Mouse (Mus musculus): ENCODE data around the gene Mcm5.
A peak's percentile ranks its signal among the peaks of the same experiment; 100 is the strongest.

Gene Mcm5

GRCm38 (mm10) chr8:75093399-75094156 is 15.8 kb upstream of the Mcm5 start, which contains the start of gene Hmox1:
Hmox1 (plus strand) TSS chr8:75093621.
- peak; percentile 91 for DNase-seq (ENCODE audit: extremely low spot score, low spot score)

DNA sequence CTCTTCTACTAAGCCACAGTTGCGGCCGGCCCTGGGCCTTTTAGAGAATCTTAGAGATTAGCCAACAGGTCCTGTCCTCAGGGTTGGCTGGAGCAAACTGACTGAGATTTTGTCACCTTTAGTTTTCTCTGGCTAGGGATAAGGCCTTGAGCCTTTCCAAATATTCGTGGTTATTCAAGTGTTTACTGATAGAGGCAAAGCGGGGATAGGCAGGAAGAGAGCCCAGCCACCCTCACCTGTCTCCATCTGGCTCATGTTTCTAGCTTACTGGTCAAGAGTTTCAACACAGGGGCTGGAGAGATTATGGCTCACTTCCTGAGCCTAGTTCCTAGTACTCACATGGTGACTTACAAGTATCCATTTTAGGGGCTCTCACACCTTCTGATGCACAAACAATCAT is 6.4 kb upstream of the Mcm5 start:
- no peak for DNase-seq (ENCODE audit: extremely low spot score, low spot score)

DNA sequence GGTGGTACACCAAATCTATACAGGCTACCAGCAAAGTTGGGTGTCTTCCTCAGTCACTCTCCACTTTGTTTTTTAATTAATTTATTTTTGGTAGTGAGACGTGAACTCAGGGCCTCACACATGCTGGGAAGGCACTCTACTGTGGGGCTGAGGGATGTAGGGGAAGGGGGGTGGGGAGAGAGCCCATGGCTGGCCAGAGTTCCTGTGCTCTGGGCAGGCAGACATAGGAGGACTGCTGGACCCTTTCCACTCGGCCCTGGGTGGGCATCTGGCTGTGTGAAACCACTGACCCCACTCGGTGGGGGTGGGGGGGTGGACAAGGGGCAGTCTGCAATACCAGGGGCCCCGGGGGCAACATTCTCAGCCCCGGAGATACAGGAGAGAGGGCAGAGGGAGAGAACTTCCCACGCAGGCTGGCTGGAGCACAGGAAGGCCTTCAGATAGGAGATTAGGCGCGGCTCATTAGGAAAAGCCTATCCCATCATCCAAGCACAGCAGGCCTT is 5.9 kb upstream of the Mcm5 start:
- no peak for DNase-seq (ENCODE audit: extremely low spot score, low spot score)

DNA sequence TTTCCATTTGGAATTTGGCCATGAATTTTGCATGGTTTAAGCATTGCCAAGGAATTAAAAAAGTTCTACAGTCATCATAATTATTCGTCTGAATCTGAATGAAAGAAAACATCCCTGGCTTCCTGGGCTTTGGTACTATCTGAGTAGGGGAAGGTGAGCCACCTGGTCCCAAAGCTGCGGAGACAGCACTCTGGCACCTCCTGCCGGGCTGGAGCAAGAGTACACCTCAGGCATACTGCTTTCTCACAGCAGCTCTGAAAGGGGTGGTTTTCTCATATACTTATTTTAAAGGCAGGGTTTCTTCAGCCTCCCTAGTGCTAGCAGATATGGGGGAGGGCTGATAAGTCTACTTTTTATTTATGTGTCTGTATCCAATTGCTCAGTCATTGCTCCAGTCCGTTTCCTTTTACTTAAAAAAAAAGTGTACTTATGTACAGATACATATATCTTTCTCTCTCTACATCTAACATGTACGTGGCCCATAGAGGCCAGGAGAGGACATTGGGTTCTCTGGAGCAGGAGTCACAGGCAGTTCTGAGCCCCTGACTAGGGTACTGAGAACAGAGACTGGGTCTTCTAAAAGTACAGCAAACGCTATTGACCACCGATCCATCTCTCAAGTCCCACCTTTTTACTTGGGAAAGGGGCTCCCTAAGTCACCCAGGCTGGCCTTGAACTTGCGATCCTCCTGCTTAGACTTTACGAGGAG is 688 bp upstream of the Mcm5 start:
- DNase-seq (ENCODE audit: extremely low spot score, low spot score), result peak; percentile 81

DNA sequence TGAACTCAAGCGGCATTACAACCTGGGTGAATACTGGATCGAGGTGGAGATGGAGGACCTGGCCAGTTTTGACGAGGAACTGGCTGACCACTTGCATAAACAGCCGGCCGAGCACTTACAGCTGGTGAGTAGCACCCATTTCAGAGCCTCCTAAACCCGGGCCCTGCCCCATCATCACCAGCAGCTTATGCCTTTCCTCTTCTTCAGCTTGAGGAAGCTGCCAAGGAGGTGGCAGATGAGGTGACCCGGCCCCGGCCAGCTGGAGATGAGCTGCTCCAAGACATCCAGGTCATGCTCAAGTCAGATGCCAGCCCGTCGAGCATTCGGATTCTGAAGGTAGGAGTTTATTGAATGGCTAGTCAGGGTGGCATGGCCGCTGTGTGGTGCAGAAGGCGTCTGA is 724 bp downstream of the Mcm5 start:
- no peak for DNase-seq (ENCODE audit: extremely low spot score, low spot score)

DNA sequence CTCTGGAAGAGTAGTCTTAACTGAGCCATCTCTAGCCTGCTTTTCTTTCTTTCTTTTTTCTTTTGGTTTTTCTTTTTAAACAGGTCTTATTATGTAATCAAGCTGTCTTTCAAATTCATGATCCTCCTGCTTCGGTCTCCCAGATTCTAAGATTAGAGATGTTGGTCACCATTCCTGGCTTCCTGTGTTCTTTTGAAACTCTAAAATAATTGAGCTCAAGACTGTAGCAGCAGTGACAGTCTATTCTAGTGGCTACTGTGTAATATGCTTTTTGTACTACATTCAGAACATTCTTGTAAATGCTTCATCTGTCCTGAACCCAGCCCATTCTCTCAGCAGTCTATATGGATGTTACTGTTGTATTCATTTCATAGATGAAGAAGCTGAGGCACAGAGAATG is 9.1 kb downstream of the Mcm5 start:
- DNase-seq (ENCODE audit: extremely low spot score, low spot score), result no peak

- DNase-seq (ENCODE audit: extremely low spot score, low spot score), result no peak
Observed at GRCm38 (mm10) chr8:75119287-75119686, 9.9 kb downstream of the Mcm5 start.

GRCm38 (mm10) chr8:75119747-75120146 is 10.4 kb downstream of the Mcm5 start:
- no peak for DNase-seq (ENCODE audit: extremely low spot score, low spot score)

- no peak for DNase-seq (ENCODE audit: extremely low spot score, low spot score)
Observed at GRCm38 (mm10) chr8:75127406-75127805, 18.0 kb downstream of the Mcm5 start.

DNA sequence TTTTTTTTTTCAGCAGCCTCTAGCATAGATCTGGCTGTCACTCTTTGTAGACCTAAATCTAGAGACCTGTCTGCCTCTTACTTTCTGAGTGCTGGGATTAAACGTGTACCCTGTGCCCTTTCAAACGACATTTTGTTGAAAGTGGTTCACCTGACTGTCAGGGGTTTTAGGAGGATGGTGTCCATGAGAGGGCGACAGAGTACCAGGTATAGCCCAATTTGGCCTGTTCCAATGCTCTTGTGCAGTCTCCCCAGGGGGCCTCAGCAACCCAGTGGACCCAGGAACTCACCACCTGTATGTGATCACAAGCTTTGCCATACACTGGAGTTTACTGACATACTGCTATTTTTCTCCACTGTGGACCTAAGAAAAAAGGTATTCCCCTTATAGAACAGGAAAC is 23.1 kb downstream of the Mcm5 start:
- DNase-seq (ENCODE audit: extremely low spot score, low spot score), result no peak

DNA sequence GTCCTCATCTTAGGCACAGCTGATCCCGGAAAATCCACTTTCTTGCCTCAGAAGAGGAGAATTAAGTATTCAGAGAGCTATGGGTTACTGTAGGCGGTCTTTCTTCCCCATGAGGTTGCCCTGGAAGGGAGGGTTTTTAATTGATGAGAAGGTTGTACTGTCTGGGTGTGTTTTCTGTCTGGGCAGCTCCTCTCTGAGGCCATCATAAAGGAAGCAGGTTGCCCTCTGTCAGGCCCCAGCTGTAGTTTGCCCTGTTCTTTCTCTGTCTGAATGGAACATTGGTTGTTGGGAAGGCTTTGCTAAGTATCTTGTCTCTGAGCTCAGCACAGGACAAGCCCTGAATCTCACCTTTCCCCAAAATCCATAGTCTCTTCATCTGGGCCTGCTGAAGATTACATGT is 24.0 kb downstream of the Mcm5 start:
- DNase-seq (ENCODE audit: extremely low spot score, low spot score), result no peak

GRCm38 (mm10) chr8:75134603-75135391 is 25.4 kb downstream of the Mcm5 start:
- DNase-seq (ENCODE audit: extremely low spot score, low spot score), result no peak

- DNase-seq (ENCODE audit: extremely low spot score, low spot score), result no peak
Observed at GRCm38 (mm10) chr8:75135756-75136155, 26.4 kb downstream of the Mcm5 start.

DNA sequence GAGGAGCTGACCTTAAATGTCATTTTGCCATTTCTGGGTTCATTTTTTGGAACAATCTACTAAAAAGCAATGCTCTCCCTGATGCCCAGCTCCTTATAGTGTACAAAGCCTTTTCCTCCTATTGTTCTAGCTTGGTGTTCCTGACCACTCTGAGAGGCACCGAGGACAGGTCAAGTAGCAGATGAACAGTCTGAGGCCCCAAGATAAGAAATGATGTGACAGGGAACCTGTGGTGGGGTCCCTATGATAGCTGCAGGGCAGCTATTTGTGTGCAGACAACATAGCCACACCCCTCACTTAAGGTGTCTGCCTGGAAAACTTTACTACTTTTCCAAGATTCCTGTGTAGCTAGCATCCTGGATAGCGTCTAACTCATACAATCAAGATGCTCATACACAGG is 26.9 kb downstream of the Mcm5 start:
- DNase-seq (ENCODE audit: extremely low spot score, low spot score), result no peak

DNA sequence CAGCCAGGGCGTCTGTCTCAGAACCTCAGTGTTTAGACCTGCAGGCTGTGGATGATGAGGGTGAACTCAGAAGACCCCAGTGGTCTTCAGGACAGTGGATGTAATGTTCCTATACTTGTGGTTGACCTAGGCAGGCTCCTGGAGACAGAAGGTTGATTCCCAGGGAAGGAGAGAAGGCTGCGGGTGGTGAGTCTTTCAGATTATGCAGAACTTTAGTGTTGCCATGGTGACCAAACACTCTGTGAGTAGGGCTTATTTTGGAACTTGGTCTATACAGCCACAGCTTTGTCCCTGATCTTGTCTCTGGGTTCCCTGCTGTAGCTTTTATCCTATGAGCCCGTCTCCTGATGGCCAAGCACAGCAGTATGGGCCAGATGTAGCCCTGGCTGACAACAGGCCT is 28.2 kb downstream of the Mcm5 start:
- DNase-seq (ENCODE audit: extremely low spot score, low spot score), result no peak

GRCm38 (mm10) chr8:75150911-75151610 is 41.7 kb downstream of the Mcm5 start:
- DNase-seq (ENCODE audit: extremely low spot score, low spot score), result no peak

- no peak for DNase-seq (ENCODE audit: extremely low spot score, low spot score)
Observed at GRCm38 (mm10) chr8:75151743-75152142, 42.4 kb downstream of the Mcm5 start.

DNA sequence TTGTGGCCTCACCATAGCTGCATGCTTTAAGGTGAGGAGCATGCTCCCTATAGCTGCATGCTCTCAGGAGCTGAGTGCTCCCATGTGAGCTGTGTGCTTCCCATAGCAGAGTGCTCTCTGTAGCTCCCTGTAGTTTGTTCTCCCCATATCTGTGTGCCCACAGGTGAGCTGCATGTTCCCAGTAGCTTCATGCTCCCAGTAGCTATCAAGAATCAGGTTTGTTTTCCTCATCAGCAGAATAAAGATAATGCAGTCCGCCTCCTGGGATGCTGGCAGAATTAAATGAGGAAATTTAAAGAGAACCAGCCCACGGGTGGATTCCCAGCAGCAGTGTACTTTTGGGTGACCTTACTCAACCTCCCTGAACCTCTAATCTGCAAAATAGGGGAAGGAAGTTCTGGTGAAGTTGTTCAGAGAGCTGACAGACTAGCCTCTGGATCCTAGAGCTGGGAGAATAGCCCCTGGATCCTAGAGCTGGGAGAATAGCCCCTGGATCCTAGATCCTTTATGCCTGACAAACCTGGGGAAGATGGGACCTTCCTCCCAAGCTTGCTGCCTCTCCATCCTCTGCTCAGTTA is 43.2 kb downstream of the Mcm5 start:
- DNase-seq (ENCODE audit: extremely low spot score, low spot score), result no peak

- DNase-seq (ENCODE audit: extremely low spot score, low spot score), result no peak
Observed at GRCm38 (mm10) chr8:75154855-75155478, 45.6 kb downstream of the Mcm5 start.

DNA sequence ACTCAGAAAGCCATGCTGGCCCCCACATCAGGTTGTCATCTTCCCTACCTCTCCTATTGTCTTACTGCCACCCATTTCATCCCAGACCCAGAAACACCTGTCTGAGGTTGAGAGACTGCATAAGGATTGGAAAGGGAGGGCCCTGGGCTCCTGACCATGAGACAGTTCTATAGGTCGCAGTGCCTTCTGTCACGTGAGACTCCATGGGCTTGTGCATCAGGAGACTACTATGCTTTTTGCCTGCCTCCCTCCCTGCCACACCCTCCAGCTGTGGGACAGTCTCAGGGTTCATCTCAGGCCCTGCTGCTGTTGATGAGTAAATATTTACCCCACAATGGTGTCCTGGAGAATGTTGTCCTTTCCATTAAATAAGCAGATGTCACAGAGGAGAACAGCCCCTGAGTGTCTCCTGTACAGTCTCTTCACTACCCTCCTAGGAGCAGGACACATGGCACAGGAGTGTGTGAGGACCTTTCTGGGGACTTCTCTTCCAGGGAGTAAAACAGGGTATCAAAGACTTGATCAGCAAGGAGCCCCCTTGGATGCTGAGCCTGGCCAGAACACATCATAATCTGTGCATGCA is 46.5 kb downstream of the Mcm5 start:
- DNase-seq (ENCODE audit: extremely low spot score, low spot score), result no peak
